Mouse (Mus musculus): ENCODE measurements around the gene Dlgap4. TPM values are rescaled to one million over a fixed set of nuclear protein-coding genes. Genes with fewer than 3 reads are reported as not detected.

The Dlgap4 gene
- total and polyA plus RNA-seq, 3 experiments: 10.4 to 39.6 TPM; not detected in 1

DNA sequence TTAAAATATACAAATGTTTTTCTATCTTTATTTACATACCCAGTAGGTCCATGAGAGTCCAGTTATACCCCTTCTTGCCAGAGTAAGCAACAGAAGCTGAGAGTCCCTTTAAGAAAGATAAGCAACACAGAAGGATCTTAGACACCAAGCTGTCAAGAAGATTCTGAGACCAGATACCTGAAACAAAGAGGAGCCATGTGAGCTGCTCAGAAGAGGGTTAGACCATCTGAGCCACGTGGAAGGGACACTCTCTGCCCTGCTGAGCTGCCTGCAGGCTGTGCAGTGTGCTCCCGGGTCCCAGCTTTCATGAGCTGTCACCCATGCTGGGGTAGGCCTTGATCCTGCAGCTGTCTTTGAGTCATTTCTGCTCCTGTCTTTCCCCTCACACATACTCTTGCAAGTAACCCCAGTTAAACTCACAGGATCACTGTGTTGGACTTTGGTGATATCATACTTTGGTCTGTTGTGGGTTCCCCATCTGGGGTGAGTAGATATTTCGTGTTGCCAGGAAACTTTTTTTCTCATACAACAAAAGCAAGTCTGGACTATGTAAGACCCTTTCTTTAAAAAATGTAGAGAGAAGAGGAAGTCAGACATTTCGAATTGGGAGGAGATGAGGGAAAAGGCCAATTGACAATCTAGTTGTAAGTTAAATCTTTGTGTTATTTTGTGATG is 190.3 kb downstream of the Dlgap4 start:
- peak overlapping the region; percentile 38 for H3K9ac ChIP-seq (ENCODE audit: control insufficient read depth, low read depth, low read length, poor library complexity, severe bottlenecking)
- TF ChIP-seq TAL1 (IDR thresholded peaks at IDR 0.05; ENCODE audit: low read length) (peak; percentile 77), ZKSCAN1 (IDR thresholded peaks at IDR 0.05; ENCODE audit: low read depth, low read length) (no peak), MYC (IDR thresholded peaks at IDR 0.05; ENCODE audit: low read depth, low read length) (peak; percentile 34; the same call in 1 of the 2 replicates), KAT2A (conservative IDR thresholded peaks at IDR 0.05; ENCODE audit: low read depth, low read length) (no peak), ZNF384 (IDR thresholded peaks at IDR 0.05; ENCODE audit: low read depth, low read length) (peak; percentile 91), MAZ (IDR thresholded peaks at IDR 0.05; ENCODE audit: low read depth, low read length) (0 out of 2 replicates have a peak, but pooled peaks have one; percentile 28), NELFE (IDR thresholded peaks at IDR 0.05; ENCODE audit: low read depth, low read length) (no peak; the same call in 1 of the 2 replicates), ELF1 (IDR thresholded peaks at IDR 0.05; ENCODE audit: low read depth, low read length) (no peak), MAX (IDR thresholded peaks at IDR 0.05; ENCODE audit: low read length) (peak; percentile 75), MXI1 (IDR thresholded peaks at IDR 0.05; ENCODE audit: low read depth, low read length) (peak; percentile 96), MEF2A (IDR thresholded peaks at IDR 0.05; ENCODE audit: extremely low read depth, insufficient replicate concordance, low read depth, low read length, poor library complexity, severe bottlenecking) (no peak), TBP (IDR thresholded peaks at IDR 0.05; ENCODE audit: low read depth, low read length) (no peak), USF1 (IDR thresholded peaks at IDR 0.05; ENCODE audit: low read depth, low read length) (no peak), ZMIZ1 (IDR thresholded peaks at IDR 0.05; ENCODE audit: low read depth, low read length) (no peak), SIN3A (IDR thresholded peaks at IDR 0.05; ENCODE audit: low read length) (peak; percentile 83), ETS1 (IDR thresholded peaks at IDR 0.05; ENCODE audit: low read depth, low read length) (peak; percentile 92), TCF12 (IDR thresholded peaks at IDR 0.05; ENCODE audit: low read depth, low read length) (peak; percentile 84), ZC3H11A (IDR thresholded peaks at IDR 0.05; ENCODE audit: low read depth, low read length) (no peak), CTCF (IDR thresholded peaks at IDR 0.05 in 2 of 3, conservative IDR thresholded peaks at IDR 0.05 in 1 of 3; ENCODE audit: control insufficient read depth in 1 of 3, insufficient read depth in 1 of 3, low read depth in 2 of 3, low read length in 3 of 3, poor library complexity in 1 of 3, severe bottlenecking in 1 of 3) (no peak), GABPA (IDR thresholded peaks at IDR 0.05; ENCODE audit: low read depth, low read length) (no peak), GATA1 (IDR thresholded peaks at IDR 0.05; ENCODE audit: low read depth, low read length) (peak; percentile 41; the same call in 1 of the 2 replicates), EP300 (IDR thresholded peaks at IDR 0.05; ENCODE audit: low read depth in 1 of 2, low read length in 2 of 2) (peak; percentile 75 to 82), SMC3 (IDR thresholded peaks at IDR 0.05; ENCODE audit: low read depth, low read length) (no peak)
- H3K27me3 ChIP-seq (ENCODE audit: control insufficient read depth in 1 of 2, insufficient read depth in 2 of 2, low read length in 2 of 2): no peaks in the 10 kb centered on the region
- peak overlapping the region in 1 of 2 experiments; percentile 33; a peak in 2 of 4 replicates for H3K4me3 ChIP-seq (ENCODE audit: control insufficient read depth in 1 of 2, insufficient read depth in 1 of 2, low read depth in 2 of 2, low read length in 2 of 2)
- no peaks in the 10 kb centered on the region for H3K9me3 ChIP-seq (replicated peaks; ENCODE audit: insufficient read depth, low read length)
- peak; percentile 88 for DNase-seq (ENCODE audit: low read depth, low spot score)
- no peaks in the 10 kb centered on the region for H3K79me2 ChIP-seq (ENCODE audit: control insufficient read depth, insufficient read depth, low read length, poor library complexity)
- peaks cover 0 to 16% of the 10 kb centered on the region in 2 experiments; a peak in 2 of 4 replicates for H3K36me3 ChIP-seq (ENCODE audit: control insufficient read depth in 1 of 2, insufficient read depth in 2 of 2, low read length in 2 of 2)
- H3K27ac ChIP-seq (ENCODE audit: control insufficient read depth, low read depth, low read length): peak overlapping the region; percentile 88
- peaks cover 13 to 23% of the 10 kb centered on the region in 2 experiments for H3K4me1 ChIP-seq (ENCODE audit: control insufficient read depth in 1 of 2, insufficient read depth in 2 of 2, low read length in 2 of 2)
